Mouse (Mus musculus): ENCODE measurements around the gene Olfr1447. TPM values are rescaled to one million over a fixed set of nuclear protein-coding genes. Genes with fewer than 3 reads are reported as not detected.

Olfr1447 gene
- polyA plus RNA-seq, 1 experiment from 2014 or later = not detected

Other genes starting within 250 kb of the Olfr1447 start
- gene Olfr1442, start 233.3 kb downstream of the Olfr1447 start, polyA plus RNA-seq (2014; fragmentation: Nextera tagmentation; extraction: Ambion mirVana) = not detected in 2 replicates
- gene Olfr1443, start 225.6 kb downstream of the Olfr1447 start, polyA plus RNA-seq (2014; fragmentation: Nextera tagmentation; extraction: Ambion mirVana) = not detected in 2 replicates
- not detected in 2 replicates for gene Keg1, start 208.0 kb downstream of the Olfr1447 start, polyA plus RNA-seq (2014; fragmentation: Nextera tagmentation; extraction: Ambion mirVana)
- gene Cntf, start 138.1 kb downstream of the Olfr1447 start, polyA plus RNA-seq (2014; fragmentation: Nextera tagmentation; extraction: Ambion mirVana) = 0.41 TPM in 1 of 2 replicates, not detected in the other
- gene Zfp91, start 107.6 kb downstream of the Olfr1447 start, polyA plus RNA-seq (2014; fragmentation: Nextera tagmentation; extraction: Ambion mirVana) = 9.8 and 10.3 TPM in 2 replicates
- gene Lpxn, start 107.5 kb downstream of the Olfr1447 start, polyA plus RNA-seq (2014; fragmentation: Nextera tagmentation; extraction: Ambion mirVana) = 0.92 and 2.9 TPM in 2 replicates
- not detected in 2 replicates for gene Gm5244, start 57.1 kb downstream of the Olfr1447 start, polyA plus RNA-seq (2014; fragmentation: Nextera tagmentation; extraction: Ambion mirVana)
- not detected in 2 replicates for gene Olfr1444, start 46.5 kb downstream of the Olfr1447 start, polyA plus RNA-seq (2014; fragmentation: Nextera tagmentation; extraction: Ambion mirVana)
- gene Olfr1445, start 19.9 kb downstream of the Olfr1447 start, polyA plus RNA-seq (2014; fragmentation: Nextera tagmentation; extraction: Ambion mirVana) = not detected in 2 replicates
- not detected in 2 replicates for gene Olfr1446, start 10.2 kb downstream of the Olfr1447 start, polyA plus RNA-seq (2014; fragmentation: Nextera tagmentation; extraction: Ambion mirVana)
- not detected in 2 replicates for gene Olfr1448, start 20.7 kb upstream of the Olfr1447 start, polyA plus RNA-seq (2014; fragmentation: Nextera tagmentation; extraction: Ambion mirVana)
- not detected in 2 replicates for gene Olfr1449, start 27.1 kb upstream of the Olfr1447 start, polyA plus RNA-seq (2014; fragmentation: Nextera tagmentation; extraction: Ambion mirVana)
- gene Olfr1450, start 46.5 kb upstream of the Olfr1447 start, polyA plus RNA-seq (2014; fragmentation: Nextera tagmentation; extraction: Ambion mirVana) = not detected in 2 replicates
- not detected in 2 replicates for gene Olfr1451, start 91.3 kb upstream of the Olfr1447 start, polyA plus RNA-seq (2014; fragmentation: Nextera tagmentation; extraction: Ambion mirVana)
- gene Olfr1453, start 124.6 kb upstream of the Olfr1447 start, polyA plus RNA-seq (2014; fragmentation: Nextera tagmentation; extraction: Ambion mirVana) = not detected in 2 replicates
- gene Olfr1454, start 156.9 kb upstream of the Olfr1447 start, polyA plus RNA-seq (2014; fragmentation: Nextera tagmentation; extraction: Ambion mirVana) = not detected in 2 replicates
- gene Olfr1457, start 194.1 kb upstream of the Olfr1447 start, polyA plus RNA-seq (2014; fragmentation: Nextera tagmentation; extraction: Ambion mirVana) = not detected in 2 replicates
- not detected in 2 replicates for gene Olfr1458, start 203.0 kb upstream of the Olfr1447 start, polyA plus RNA-seq (2014; fragmentation: Nextera tagmentation; extraction: Ambion mirVana)
- gene Olfr1459, start 245.8 kb upstream of the Olfr1447 start, polyA plus RNA-seq (2014; fragmentation: Nextera tagmentation; extraction: Ambion mirVana) = not detected in 2 replicates

All from heart, embryonic 14.5 days (tissue).